Mouse (Mus musculus) fibroblast of lung, adult 2 months (primary cell): ENCODE measurements around the gene Cep290.
A peak's percentile ranks its signal among the peaks of the same experiment; 100 is the strongest.
"Not testable (repeated sequence)": the region's sequence is repeated elsewhere in the genome, so short reads cannot be mapped to it uniquely, and the experiment has no call there.

Source experiments
- DNase-seq: peaks from one replicate; pipeline ENCODE4 v3.0.0-alpha.2; 2011; ENCODE audit warnings: low read depth

Cep290 gene

GRCm38 (mm10) chr10:100487097-100487978, at the start of gene Cep290, which contains the start of gene Tmtc3:
Gene Cep290, plus strand, starts transcription at chr10:100487558.
Gene Tmtc3, minus strand, starts transcription at chr10:100487350.
- peak; percentile 98 for DNase-seq

GRCm38 (mm10) chr10:100449394-100449793, 38.0 kb upstream of the Cep290 start:
- DNase-seq: no peak

- no peak for DNase-seq
These were observed 26.8 kb upstream of the Cep290 start for GRCm38 (mm10) chr10:100460515-100460914.

- no peak for DNase-seq
These were observed 12.3 kb upstream of the Cep290 start for GRCm38 (mm10) chr10:100475040-100475439.

GRCm38 (mm10) chr10:100479538-100479937, 7.8 kb upstream of the Cep290 start:
- DNase-seq: no peak

GRCm38 (mm10) chr10:100486701-100487096, 659 bp upstream of the Cep290 start:
- DNase-seq: no peak

GRCm38 (mm10) chr10:100491916-100492315, 4.6 kb downstream of the Cep290 start:
- DNase-seq: no peak

- DNase-seq: no peak
These were observed 11.0 kb downstream of the Cep290 start for GRCm38 (mm10) chr10:100498309-100498708.

GRCm38 (mm10) chr10:100508170-100508569, 20.8 kb downstream of the Cep290 start:
- DNase-seq: no peak

GRCm38 (mm10) chr10:100521617-100522016, 34.3 kb downstream of the Cep290 start:
- no peak for DNase-seq

- DNase-seq: no peak
These were observed 35.0 kb downstream of the Cep290 start for GRCm38 (mm10) chr10:100522330-100522729.

GRCm38 (mm10) chr10:100524499-100525390, 37.4 kb downstream of the Cep290 start:
- no peak for DNase-seq

- DNase-seq: no peak
These were observed 69.3 kb downstream of the Cep290 start for GRCm38 (mm10) chr10:100556566-100557175.

- not testable (repeated sequence) for DNase-seq
These were observed 73.0 kb downstream of the Cep290 start for GRCm38 (mm10) chr10:100560194-100560883.

- no peak for DNase-seq
These were observed 76.8 kb downstream of the Cep290 start for GRCm38 (mm10) chr10:100564112-100564511.

GRCm38 (mm10) chr10:100571707-100572106, 84.3 kb downstream of the Cep290 start:
- DNase-seq: no peak

- DNase-seq: no peak
These were observed 87.3 kb downstream of the Cep290 start for GRCm38 (mm10) chr10:100574505-100575149.

GRCm38 (mm10) chr10:100575294-100575693, 87.9 kb downstream of the Cep290 start:
- no peak for DNase-seq

- DNase-seq: no peak
These were observed 96.8 kb downstream of the Cep290 start for GRCm38 (mm10) chr10:100584178-100584577.

- no peak for DNase-seq
These were observed 101.2 kb downstream of the Cep290 start for GRCm38 (mm10) chr10:100588524-100588923.

GRCm38 (mm10) chr10:100588932-100589388, 101.6 kb downstream of the Cep290 start:
- DNase-seq: peak; percentile 67
